Mouse (Mus musculus) stomach, embryonic 16.5 days (tissue): ENCODE data around the gene Zfp61. TPM values are rescaled to one million over a fixed set of nuclear protein-coding genes. Genes with fewer than 3 reads are reported as not detected.

Source experiments
- ATAC-seq: fragments of 200-750 bp; cut with Nextera tagmentation; 2 replicates; pipeline ENCODE4 v1.8.0; 2017; ENCODE audit warnings: moderate number of reproducible peaks, moderate TSS enrichment; ENCODE audit not compliant: insufficient read depth, low FRiP score
- H3K27ac ChIP-seq: fragments of 300-500 bp; sonication (generic); 2 replicates; pipeline ENCODE4 v1.5.1; 2014; ENCODE audit warnings: low read length
- H3K27me3 ChIP-seq: fragments of 300-500 bp; sonication (generic); 2 replicates; pipeline ENCODE4 v1.6.1; 2014; ENCODE audit warnings: low read length, control low read depth, mixed read lengths; ENCODE audit not compliant: control insufficient read depth, insufficient read depth
- H3K36me3 ChIP-seq: fragments of 300-500 bp; sonication (generic); 2 replicates; pipeline ENCODE4 v1.6.1; 2014; ENCODE audit warnings: low read length; ENCODE audit not compliant: control insufficient read depth, insufficient read depth
- H3K4me1 ChIP-seq: fragments of 300-500 bp; sonication (generic); 2 replicates; pipeline ENCODE4 v1.6.1; 2014; ENCODE audit warnings: low read length, control low read depth, mixed read lengths; ENCODE audit not compliant: control insufficient read depth, insufficient read depth
- H3K4me2 ChIP-seq: fragments of 300-500 bp; sonication (generic); 2 replicates; pipeline ENCODE4 v1.6.1; 2014; ENCODE audit warnings: low read depth, low read length, mixed read lengths
- H3K4me3 ChIP-seq: fragments of 300-500 bp; sonication (generic); replicated peaks from 2 replicates; pipeline ENCODE4 v1.5.1; 2014; ENCODE audit warnings: mild to moderate bottlenecking, low read length
- H3K9ac ChIP-seq: fragments of 300-500 bp; sonication (generic); 2 replicates; pipeline ENCODE4 v1.6.1; 2014; ENCODE audit warnings: low read length
- H3K9me3 ChIP-seq: fragments of 300-500 bp; sonication (generic); replicated peaks from 2 replicates; pipeline ENCODE4 v1.6.1; 2016; ENCODE audit warnings: low read length, control low read depth; ENCODE audit not compliant: control insufficient read depth
- WGBS: fragments of 180-500 bp; shearing (Covaris S2); extraction: QIAGEN DNeasy Blood & Tissue Kit; methylation state at CpG from one replicate; pipeline ENCODE4 v1.1.7; 2014; 5-methylcytosine and 5-hydroxymethylcytosine counted together
- polyA plus RNA-seq: library from polyadenylated mRNA; unstranded; fragments of >200 nt; fragmentation: Nextera tagmentation; extraction: Ambion mirVana; gene quantifications from 2 replicates; pipeline ENCODE4 v1.2.1, GENCODE M21; 2015

Zfp61 gene
- polyA plus RNA-seq, 1 experiment from 2014 or later = 31.4 TPM

GRCm38 (mm10) chr7:24271191-24271590 lies 29.8 kb downstream of the Zfp61 start:
- WGBS = 92% methylated on average over 6 of the region's 6 CpGs
- Histone ChIP-seq H3K4me1 (peaks cover 4% of the 10 kb centered on the region), H3K27ac (no peak overlapping the region), H3K4me2 (peak overlapping the region; percentile 60; the same call in 1 of the 2 replicates), H3K9me3 (no peaks in the 10 kb centered on the region), H3K36me3 (peaks cover 7% of the 10 kb centered on the region), H3K4me3 (no peak overlapping the region), H3K27me3 (no peaks in the 10 kb centered on the region), H3K9ac (no peak overlapping the region)
- no peak for ATAC-seq

GRCm38 (mm10) chr7:24270288-24270672 lies 30.8 kb downstream of the Zfp61 start, which contains the start of gene Zfp93:
Zfp93 (plus strand) TSS chr7:24270420.
- Histone ChIP-seq H3K36me3 (peaks cover 7% of the 10 kb centered on the region), H3K4me1 (peaks cover 4% of the 10 kb centered on the region), H3K4me3 (peak within 1 kb of the TSS; percentile 59), H3K27ac (peak within 1 kb of the TSS; percentile 61; the same call in 1 of the 2 replicates), H3K9me3 (no peaks in the 10 kb centered on the region), H3K4me2 (peak within 1 kb of the TSS; percentile 60), H3K9ac (peak within 1 kb of the TSS; percentile 76), H3K27me3 (no peaks in the 10 kb centered on the region)
- under 1% methylated on average over 12 of the region's 12 CpGs for WGBS
- peak; percentile 95 for ATAC-seq

DNA sequence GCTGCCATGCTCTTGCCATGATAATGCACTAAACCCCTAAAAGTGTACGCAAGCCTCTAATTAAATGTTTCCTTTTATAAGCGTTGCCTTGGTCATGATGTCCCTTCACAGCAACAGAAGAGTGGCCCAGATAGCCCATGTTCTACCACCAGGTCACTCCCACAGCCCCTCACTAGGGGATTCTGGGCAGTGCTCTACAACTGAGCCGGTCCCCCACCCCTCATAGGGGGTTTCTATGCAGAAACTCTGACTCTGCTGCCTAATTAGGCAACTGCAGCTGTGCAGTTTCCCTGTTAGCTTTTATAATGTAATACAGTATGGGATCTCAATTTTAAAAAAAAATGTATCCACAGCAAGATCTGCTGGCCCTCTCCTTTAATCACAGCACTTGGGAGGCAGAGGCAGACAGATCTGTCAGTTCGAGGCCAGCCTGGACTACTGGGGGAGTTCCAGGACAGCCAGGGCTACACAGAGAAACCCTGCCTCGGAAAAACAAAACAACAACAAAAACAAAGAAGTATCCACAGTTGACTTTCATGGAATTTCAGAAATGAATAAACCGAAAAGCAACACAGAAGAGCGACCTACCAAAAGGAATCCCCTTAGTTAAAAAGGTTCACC lies 31.3 kb downstream of the Zfp61 start:
- ATAC-seq = peak; percentile 34; the same call in 1 of the 2 replicates
- H3K4me3 ChIP-seq = peak overlapping the region; percentile 59
- H3K27me3 ChIP-seq = no peaks in the 10 kb centered on the region
- H3K4me1 ChIP-seq = peaks cover 4% of the 10 kb centered on the region
- peak overlapping the region; percentile 76 for H3K9ac ChIP-seq
- H3K27ac ChIP-seq = no peak overlapping the region
- no peaks in the 10 kb centered on the region for H3K9me3 ChIP-seq
- WGBS = 33% methylated on average over 7 of the region's 7 CpGs
- H3K36me3 ChIP-seq = peaks cover 2% of the 10 kb centered on the region
- peak overlapping the region; percentile 60 for H3K4me2 ChIP-seq

DNA sequence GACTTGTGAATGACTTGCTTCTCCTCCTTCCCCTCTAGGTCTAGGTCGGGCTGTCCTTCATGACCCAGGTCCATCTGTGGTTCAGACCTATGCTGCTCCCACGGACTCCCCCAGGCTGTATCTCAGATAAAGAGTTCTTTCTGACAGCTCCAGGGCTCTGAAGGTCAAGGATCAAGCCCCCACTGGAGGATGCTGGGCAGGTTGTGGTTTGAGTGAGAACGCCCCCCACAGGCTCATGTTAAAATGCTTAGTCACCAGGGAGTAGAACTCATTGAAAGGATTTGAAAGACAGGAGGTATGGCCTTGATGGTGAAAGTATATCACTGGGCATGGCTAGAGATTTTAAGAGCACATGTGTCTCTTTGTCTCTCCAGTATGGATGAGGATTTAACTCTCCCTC lies 31.8 kb downstream of the Zfp61 start:
- no peaks in the 10 kb centered on the region for H3K9me3 ChIP-seq
- no peak overlapping the region for H3K4me3 ChIP-seq
- H3K27me3 ChIP-seq = no peaks in the 10 kb centered on the region
- WGBS = 75% methylated on average over 3 of the region's 3 CpGs
- no peak overlapping the region for H3K9ac ChIP-seq
- H3K36me3 ChIP-seq = no peaks in the 10 kb centered on the region
- peaks cover 4% of the 10 kb centered on the region for H3K4me1 ChIP-seq
- no peak for ATAC-seq
- no peak overlapping the region for H3K27ac ChIP-seq
- no peak overlapping the region for H3K4me2 ChIP-seq

DNA sequence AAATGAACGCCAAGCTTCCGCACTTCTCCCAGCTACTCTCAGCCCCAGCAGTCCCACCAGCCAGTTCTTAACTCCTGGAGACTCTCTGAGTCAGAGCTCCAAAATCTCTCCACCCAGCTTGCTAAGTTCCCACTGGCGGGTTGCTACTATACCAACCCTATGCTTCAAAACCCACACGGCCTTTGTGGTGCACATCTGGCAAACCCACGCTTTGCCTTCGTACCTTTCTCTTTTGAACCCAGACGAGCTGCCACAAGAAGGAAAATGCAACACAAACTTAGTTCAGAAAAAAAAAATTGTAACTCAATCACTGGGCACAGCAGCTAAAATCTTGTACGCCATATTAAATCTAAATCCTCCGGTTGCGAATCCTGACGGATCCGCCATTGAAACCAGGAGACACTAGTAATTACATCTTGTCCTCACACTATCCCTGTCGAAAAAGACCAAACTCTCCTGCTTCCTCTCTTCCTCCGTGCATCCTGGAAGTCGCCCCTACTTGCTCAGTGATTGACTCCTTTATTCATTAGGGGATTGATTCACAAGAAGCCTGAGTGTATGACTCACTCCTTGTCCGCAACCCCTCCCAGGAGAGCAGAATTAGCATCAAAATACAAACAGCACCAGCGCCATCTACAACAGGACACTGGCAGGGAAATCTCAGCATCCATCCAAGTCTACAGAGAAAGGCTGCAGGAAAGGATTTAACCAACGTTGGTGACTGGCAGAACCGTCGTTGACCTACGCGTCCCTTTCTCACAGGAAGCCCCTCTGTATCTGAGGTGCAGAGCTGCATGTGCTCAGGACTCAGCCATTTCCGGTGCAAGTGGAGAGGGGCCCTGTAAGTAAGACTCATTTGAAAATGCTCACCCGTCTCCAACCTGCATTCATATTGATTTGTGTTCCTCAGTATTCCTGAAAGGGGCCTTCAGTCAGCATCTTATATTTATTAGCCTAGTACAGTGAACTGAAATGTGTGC lies 32.6 kb downstream of the Zfp61 start:
- Histone ChIP-seq H3K4me3 (no peak overlapping the region), H3K9me3 (no peaks in the 10 kb centered on the region), H3K27me3 (no peaks in the 10 kb centered on the region), H3K27ac (no peak overlapping the region), H3K9ac (no peak overlapping the region), H3K36me3 (no peaks in the 10 kb centered on the region), H3K4me2 (no peak overlapping the region), H3K4me1 (peaks cover 4% of the 10 kb centered on the region)
- ATAC-seq = no peak
- WGBS = 74% methylated on average over 24 of the region's 24 CpGs

DNA sequence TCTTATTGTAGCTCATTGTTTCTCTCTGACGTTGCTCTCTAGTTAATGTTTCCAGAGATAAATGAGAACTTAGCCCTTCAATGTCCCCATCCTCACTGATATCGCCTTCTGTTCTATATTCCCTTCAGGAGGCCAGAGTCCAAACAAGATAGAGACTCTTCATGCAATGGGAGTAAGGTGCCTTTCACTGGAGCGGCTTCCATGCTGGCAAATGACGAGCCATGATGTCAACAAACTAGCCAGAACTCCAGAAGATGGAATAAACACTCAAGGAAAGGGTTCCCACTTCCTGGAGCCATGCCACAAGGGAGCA lies 41.1 kb downstream of the Zfp61 start:
- 83% methylated on average over 4 of the region's 4 CpGs for WGBS
- H3K27me3 ChIP-seq = no peaks in the 10 kb centered on the region
- no peak overlapping the region for H3K4me2 ChIP-seq
- H3K9ac ChIP-seq = no peak overlapping the region
- H3K27ac ChIP-seq = no peak overlapping the region
- H3K9me3 ChIP-seq = no peaks in the 10 kb centered on the region
- H3K4me3 ChIP-seq = no peak overlapping the region
- peaks cover 7% of the 10 kb centered on the region; the same call in 1 of the 2 replicates for H3K36me3 ChIP-seq
- no peak for ATAC-seq
- 0 out of 2 replicates have a peak, but pooled peaks cover 3% of the 10 kb centered on the region for H3K4me1 ChIP-seq

DNA sequence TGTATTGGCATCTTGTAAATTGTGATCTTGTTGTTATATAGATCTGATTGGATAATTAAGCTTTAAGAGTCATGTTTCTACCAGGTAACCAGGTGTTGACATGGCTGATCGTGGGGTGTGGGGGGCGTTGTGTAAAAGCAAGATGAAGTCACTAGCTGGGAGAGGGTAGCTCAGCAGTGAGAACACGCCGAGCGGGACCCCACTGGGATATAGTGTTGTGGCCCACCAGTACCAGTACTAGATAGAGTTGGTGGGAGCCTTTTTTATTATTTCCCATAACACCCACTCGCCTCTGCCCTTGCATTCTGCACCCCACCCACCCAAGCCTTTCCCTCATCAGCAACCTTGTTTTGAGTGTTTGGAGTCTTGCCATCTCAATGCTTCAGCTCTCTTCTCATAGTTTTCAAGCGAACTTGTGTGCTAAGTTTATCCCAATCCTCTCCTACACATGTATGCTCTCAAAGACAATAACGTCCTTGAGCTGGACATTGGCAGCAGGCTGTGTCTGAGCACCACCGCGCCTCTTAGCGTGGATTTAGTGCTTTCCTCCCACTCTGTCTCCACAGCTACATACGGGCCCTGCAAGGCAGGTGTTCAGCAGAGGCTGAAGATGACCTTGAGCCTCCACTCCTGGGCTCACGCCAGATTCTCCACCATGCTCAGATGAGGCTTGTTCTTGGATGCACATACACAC lies 41.6 kb downstream of the Zfp61 start:
- Histone ChIP-seq H3K9ac (no peak overlapping the region), H3K4me3 (no peak overlapping the region), H3K27me3 (no peaks in the 10 kb centered on the region), H3K4me2 (no peak overlapping the region), H3K36me3 (peaks cover 7% of the 10 kb centered on the region; the same call in 1 of the 2 replicates), H3K4me1 (0 out of 2 replicates have a peak, but pooled peaks cover 4% of the 10 kb centered on the region), H3K27ac (no peak overlapping the region), H3K9me3 (no peaks in the 10 kb centered on the region)
- no peak for ATAC-seq
- 87% methylated on average over 13 of the region's 13 CpGs for WGBS

- peak within 1 kb of the TSS; percentile 70 for H3K4me3 ChIP-seq
- peak; percentile 86 for ATAC-seq
- peak within 1 kb of the TSS; percentile 73 for H3K4me2 ChIP-seq
- 0 out of 2 replicates have a peak, but pooled peaks cover 4% of the 10 kb centered on the region for H3K4me1 ChIP-seq
- 15% methylated on average over 21 of the region's 21 CpGs for WGBS
- no peaks in the 10 kb centered on the region for H3K27me3 ChIP-seq
- H3K36me3 ChIP-seq = peaks cover 4% of the 10 kb centered on the region; the same call in 1 of the 2 replicates
- peak within 1 kb of the TSS; percentile 80 for H3K9ac ChIP-seq
- peak within 1 kb of the TSS; percentile 38; the same call in 1 of the 2 replicates for H3K27ac ChIP-seq
- H3K9me3 ChIP-seq = no peaks in the 10 kb centered on the region
Observed at GRCm38 (mm10) chr7:24254633-24255474, 46.2 kb downstream of the Zfp61 start, which contains the start of gene Zfp108. Zfp108 (plus strand) TSS chr7:24254794.
